Mouse (Mus musculus) urinary bladder, adult 18-20 months (tissue): Measurements from ENCODE around the gene Aqp9.

ENCODE experiments used
- DNase-seq, 2 experiments: peaks; one replicate each; pipeline ENCODE4 v3.0.0; 2022; ENCODE audit warnings: low spot score in 2 of 2, mixed read lengths in 2 of 2

Aqp9 gene

GRCm38 (mm10) chr9:71167473-71168215 is 838 bp downstream of the Aqp9 start:
- DNase-seq = no peak

- no peak for DNase-seq
Measured at GRCm38 (mm10) chr9:71166871-71167465, 1.5 kb downstream of the Aqp9 start.

GRCm38 (mm10) chr9:71166019-71166705 is 2.3 kb downstream of the Aqp9 start:
- no peak for DNase-seq

- DNase-seq = no peak
Measured at GRCm38 (mm10) chr9:71165510-71165909, 3.0 kb downstream of the Aqp9 start.

GRCm38 (mm10) chr9:71165061-71165460 is 3.4 kb downstream of the Aqp9 start:
- no peak for DNase-seq

- no peak for DNase-seq
Measured at GRCm38 (mm10) chr9:71164353-71164752, 4.1 kb downstream of the Aqp9 start.

- DNase-seq = no peak
Measured at GRCm38 (mm10) chr9:71162858-71163740, 5.4 kb downstream of the Aqp9 start.

- DNase-seq = no peak
Measured at GRCm38 (mm10) chr9:71162131-71162857, 6.2 kb downstream of the Aqp9 start.

- DNase-seq = no peak
Measured at GRCm38 (mm10) chr9:71160849-71161711, 7.4 kb downstream of the Aqp9 start.

GRCm38 (mm10) chr9:71159686-71160085 is 8.8 kb downstream of the Aqp9 start:
- no peak for DNase-seq

- no peak for DNase-seq
Measured at GRCm38 (mm10) chr9:71159060-71159626, 9.3 kb downstream of the Aqp9 start.

- no peak for DNase-seq
Measured at GRCm38 (mm10) chr9:71157921-71158646, 10.4 kb downstream of the Aqp9 start.

GRCm38 (mm10) chr9:71156447-71157035 is 11.9 kb downstream of the Aqp9 start:
- DNase-seq = no peak

GRCm38 (mm10) chr9:71155399-71156005 is 13.0 kb downstream of the Aqp9 start:
- no peak for DNase-seq

GRCm38 (mm10) chr9:71151386-71151785 is 17.1 kb downstream of the Aqp9 start:
- DNase-seq = no peak

- no peak for DNase-seq
Measured at GRCm38 (mm10) chr9:71150175-71150574, 18.3 kb downstream of the Aqp9 start.

GRCm38 (mm10) chr9:71148890-71149289 is 19.6 kb downstream of the Aqp9 start:
- DNase-seq = no peak

GRCm38 (mm10) chr9:71146210-71146609 is 22.3 kb downstream of the Aqp9 start:
- no peak for DNase-seq
